Mouse (Mus musculus): ENCODE measurements around the gene Cs. TPM values are rescaled to one million over a fixed set of nuclear protein-coding genes. Genes with fewer than 3 reads are reported as not detected.

The Cs gene
- polyA plus RNA-seq, 1 experiment from 2014 or later = 225 TPM

DNA sequence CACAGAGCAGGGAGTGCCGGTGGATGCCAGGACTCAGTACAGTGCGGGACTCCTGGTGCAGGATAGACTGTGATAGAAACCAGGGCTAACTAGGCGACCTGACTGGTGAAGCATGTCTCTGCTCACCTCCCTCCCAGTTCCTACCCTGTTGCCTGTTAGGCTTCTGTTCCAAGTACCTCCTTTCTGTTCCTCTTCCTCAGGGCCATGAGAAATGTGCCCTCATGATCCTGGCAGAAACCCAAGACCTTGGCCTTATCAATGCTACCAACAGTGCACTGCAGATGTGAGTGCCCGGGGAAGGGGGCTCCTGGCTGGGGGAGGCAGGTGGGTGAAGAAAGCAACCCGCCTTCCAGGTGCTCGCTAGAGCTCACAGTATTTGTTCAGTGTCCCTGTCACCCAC is 52.0 kb downstream of the Cs start:
- ATAC-seq (ENCODE audit: low FRiP score, low TSS enrichment) = no peak
- no peaks in the 10 kb centered on the region for H3K9me3 ChIP-seq (ENCODE audit: control insufficient read depth, low read length)
- H3K4me2 ChIP-seq (replicated peaks; ENCODE audit: low read depth, low read length) = no peak overlapping the region
- no peaks in the 10 kb centered on the region for H3K27me3 ChIP-seq (ENCODE audit: control insufficient read depth, insufficient read depth, low read length)
- H3K36me3 ChIP-seq (ENCODE audit: control insufficient read depth, insufficient read depth, low read length) = peaks cover 99% of the 10 kb centered on the region
- H3K9ac ChIP-seq (ENCODE audit: low read depth, low read length) = no peak overlapping the region
- no peak overlapping the region for H3K4me3 ChIP-seq (ENCODE audit: low read length)
- WGBS = 90% methylated on average over 6 of the region's 6 CpGs
- H3K4me1 ChIP-seq (ENCODE audit: control insufficient read depth, insufficient read depth, low read length) = no peaks in the 10 kb centered on the region
- H3K27ac ChIP-seq (ENCODE audit: low read depth, low read length) = no peak overlapping the region

- H3K4me3 ChIP-seq (ENCODE audit: low read length) = no peak overlapping the region
- H3K9me3 ChIP-seq (ENCODE audit: control insufficient read depth, low read length) = no peaks in the 10 kb centered on the region
- no peaks in the 10 kb centered on the region for H3K4me1 ChIP-seq (ENCODE audit: control insufficient read depth, insufficient read depth, low read length)
- H3K9ac ChIP-seq (ENCODE audit: low read depth, low read length) = no peak overlapping the region
- WGBS = 93% methylated on average over 12 of the region's 12 CpGs
- H3K36me3 ChIP-seq (ENCODE audit: control insufficient read depth, insufficient read depth, low read length) = peaks cover 97% of the 10 kb centered on the region
- H3K27ac ChIP-seq (ENCODE audit: low read depth, low read length) = no peak overlapping the region
- H3K27me3 ChIP-seq (ENCODE audit: control insufficient read depth, insufficient read depth, low read length) = no peaks in the 10 kb centered on the region
- ATAC-seq (ENCODE audit: low FRiP score, low TSS enrichment) = no peak
- H3K4me2 ChIP-seq (replicated peaks; ENCODE audit: low read depth, low read length) = no peak overlapping the region
Observed at GRCm38 (mm10) chr10:128390366-128390765, 52.8 kb downstream of the Cs start.

DNA sequence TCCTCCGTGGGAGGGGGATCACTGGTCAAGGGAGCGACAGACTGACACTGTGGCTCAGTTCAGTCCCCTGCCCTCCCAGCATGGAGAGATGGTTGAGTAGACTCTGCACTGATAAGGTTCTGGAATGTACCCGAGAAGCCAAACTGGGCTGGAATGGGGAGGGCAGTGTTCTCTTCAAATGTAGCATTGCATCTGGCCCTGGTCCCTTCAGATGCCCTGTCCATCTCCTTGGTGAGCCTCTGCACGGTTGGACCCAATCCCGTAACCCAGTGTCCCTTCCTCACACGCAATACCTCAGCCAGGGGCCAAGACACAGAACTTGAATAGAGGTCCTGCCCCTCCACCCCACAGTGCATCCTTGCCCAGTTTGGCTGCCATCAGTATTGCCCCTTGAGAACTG is 54.3 kb downstream of the Cs start:
- no peak overlapping the region for H3K4me3 ChIP-seq (ENCODE audit: low read length)
- whole genome bisulfite sequencing = 77% methylated on average over 6 of the region's 6 CpGs
- H3K27ac ChIP-seq (ENCODE audit: low read depth, low read length) = no peak overlapping the region
- peaks cover 90% of the 10 kb centered on the region for H3K36me3 ChIP-seq (ENCODE audit: control insufficient read depth, insufficient read depth, low read length)
- no peaks in the 10 kb centered on the region for H3K9me3 ChIP-seq (ENCODE audit: control insufficient read depth, low read length)
- H3K27me3 ChIP-seq (ENCODE audit: control insufficient read depth, insufficient read depth, low read length) = no peaks in the 10 kb centered on the region
- H3K4me1 ChIP-seq (ENCODE audit: control insufficient read depth, insufficient read depth, low read length) = no peaks in the 10 kb centered on the region
- no peak overlapping the region for H3K4me2 ChIP-seq (replicated peaks; ENCODE audit: low read depth, low read length)
- no peak overlapping the region for H3K9ac ChIP-seq (ENCODE audit: low read depth, low read length)
- ATAC-seq (ENCODE audit: low FRiP score, low TSS enrichment) = no peak

DNA sequence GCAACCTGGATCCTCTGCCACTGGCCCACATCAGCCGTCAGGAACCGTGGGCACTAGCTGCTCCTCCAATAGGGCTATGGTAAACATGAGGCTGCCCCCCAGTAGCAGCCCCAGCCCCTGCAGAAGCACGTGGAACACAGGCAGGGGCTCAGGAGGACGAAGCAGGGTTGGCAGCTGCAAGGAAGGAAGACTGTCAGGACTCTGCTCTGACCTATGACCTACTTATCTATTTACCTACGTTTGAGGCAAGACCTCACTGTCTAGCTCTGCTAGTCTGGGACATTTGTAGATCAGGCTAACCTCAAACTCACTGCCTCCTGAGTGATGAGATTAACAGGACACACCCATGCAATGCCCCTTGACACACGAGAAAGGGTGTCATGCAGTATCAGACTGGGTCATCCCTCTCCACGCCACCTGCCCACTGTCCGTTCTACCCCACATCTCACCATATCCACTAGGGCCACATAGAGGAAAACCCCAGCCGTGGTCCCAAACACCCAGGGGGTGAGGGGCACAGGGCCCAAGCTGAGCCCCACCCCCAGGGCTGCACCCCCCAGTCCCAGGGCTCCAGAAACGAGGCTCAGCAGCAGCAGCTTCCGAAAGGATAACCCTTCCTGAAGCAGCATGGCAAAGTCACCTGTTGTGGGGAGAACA is 58.6 kb downstream of the Cs start:
- Histone ChIP-seq H3K4me3 (ENCODE audit: low read length) (no peak overlapping the region), H3K36me3 (ENCODE audit: control insufficient read depth, insufficient read depth, low read length) (peaks cover 48% of the 10 kb centered on the region), H3K4me1 (ENCODE audit: control insufficient read depth, insufficient read depth, low read length) (no peaks in the 10 kb centered on the region), H3K27ac (ENCODE audit: low read depth, low read length) (no peak overlapping the region), H3K4me2 (replicated peaks; ENCODE audit: low read depth, low read length) (no peak overlapping the region), H3K27me3 (ENCODE audit: control insufficient read depth, insufficient read depth, low read length) (no peaks in the 10 kb centered on the region), H3K9ac (ENCODE audit: low read depth, low read length) (no peak overlapping the region), H3K9me3 (ENCODE audit: control insufficient read depth, low read length) (no peaks in the 10 kb centered on the region)
- ATAC-seq (ENCODE audit: low FRiP score, low TSS enrichment) = no peak
- WGBS = 67% methylated on average over 11 of the region's 11 CpGs

DNA sequence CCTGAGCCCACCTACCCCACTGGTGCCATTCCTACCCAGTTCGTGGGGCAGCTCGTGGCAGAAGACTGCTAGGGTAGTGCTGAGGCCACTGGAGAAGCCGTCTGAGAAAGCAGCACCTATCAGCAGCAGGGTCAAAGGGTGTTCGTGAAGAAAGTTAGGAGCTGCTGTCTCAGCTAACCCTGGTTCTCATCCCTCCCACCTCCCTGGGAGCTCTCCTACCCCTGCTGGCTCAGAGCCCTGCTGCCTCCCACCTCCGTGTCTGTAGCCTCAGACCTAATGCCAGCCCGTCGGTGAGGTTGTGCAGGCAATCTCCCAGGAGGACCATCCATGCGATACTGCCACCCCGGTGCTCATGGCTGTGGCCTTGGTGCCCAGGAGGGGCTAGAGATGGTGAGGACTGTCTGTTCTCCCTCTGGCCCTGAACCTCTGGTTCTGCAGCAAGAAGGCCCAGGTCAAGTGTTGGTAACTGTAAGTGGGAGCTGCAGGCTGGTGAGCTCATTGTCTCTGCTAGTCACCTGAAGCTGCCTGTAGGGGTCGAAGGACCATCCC is 59.3 kb downstream of the Cs start:
- H3K36me3 ChIP-seq (ENCODE audit: control insufficient read depth, insufficient read depth, low read length) = peaks cover 41% of the 10 kb centered on the region

DNA sequence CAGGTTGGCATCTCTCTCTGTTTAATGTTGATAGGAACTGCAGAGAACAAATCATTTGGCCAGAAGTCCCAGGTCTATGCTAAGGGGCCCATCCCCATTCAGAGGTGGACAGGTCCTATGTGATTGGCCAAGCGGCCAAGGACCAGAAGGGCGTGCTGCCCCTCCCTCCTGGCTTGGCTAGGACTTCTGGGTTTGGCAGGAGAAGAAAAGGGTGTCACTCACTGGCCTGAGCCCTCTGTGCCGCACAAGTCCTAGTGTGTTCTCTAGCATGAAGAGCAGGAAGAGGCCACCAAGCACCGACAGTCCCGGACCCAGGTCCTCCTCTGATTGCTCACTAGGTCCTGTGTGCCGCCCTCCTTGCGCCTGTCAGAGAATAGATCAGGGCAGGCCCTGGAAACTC is 59.9 kb downstream of the Cs start:
- no peak for ATAC-seq (ENCODE audit: low FRiP score, low TSS enrichment)
- 63% methylated on average over 7 of the region's 7 CpGs for WGBS
- H3K9me3 ChIP-seq (ENCODE audit: control insufficient read depth, low read length) = no peaks in the 10 kb centered on the region
- no peak overlapping the region for H3K4me3 ChIP-seq (ENCODE audit: low read length)
- no peak overlapping the region for H3K9ac ChIP-seq (ENCODE audit: low read depth, low read length)
- no peak overlapping the region for H3K27ac ChIP-seq (ENCODE audit: low read depth, low read length)
- peaks cover 34% of the 10 kb centered on the region for H3K36me3 ChIP-seq (ENCODE audit: control insufficient read depth, insufficient read depth, low read length)
- no peaks in the 10 kb centered on the region for H3K27me3 ChIP-seq (ENCODE audit: control insufficient read depth, insufficient read depth, low read length)
- no peak overlapping the region for H3K4me2 ChIP-seq (replicated peaks; ENCODE audit: low read depth, low read length)
- no peaks in the 10 kb centered on the region for H3K4me1 ChIP-seq (ENCODE audit: control insufficient read depth, insufficient read depth, low read length)

More for the DNA sequence above, 59.3 kb downstream of the Cs start:
- no peaks in the 10 kb centered on the region for H3K27me3 ChIP-seq (ENCODE audit: control insufficient read depth, insufficient read depth, low read length)
- H3K4me3 ChIP-seq (ENCODE audit: low read length) = no peak overlapping the region
- H3K9me3 ChIP-seq (ENCODE audit: control insufficient read depth, low read length) = no peaks in the 10 kb centered on the region
- H3K9ac ChIP-seq (ENCODE audit: low read depth, low read length) = no peak overlapping the region
- no peak overlapping the region for H3K4me2 ChIP-seq (replicated peaks; ENCODE audit: low read depth, low read length)
- 74% methylated on average over 10 of the region's 10 CpGs for WGBS
- ATAC-seq (ENCODE audit: low FRiP score, low TSS enrichment) = no peak
- no peaks in the 10 kb centered on the region for H3K4me1 ChIP-seq (ENCODE audit: control insufficient read depth, insufficient read depth, low read length)
- no peak overlapping the region for H3K27ac ChIP-seq (ENCODE audit: low read depth, low read length)

DNA sequence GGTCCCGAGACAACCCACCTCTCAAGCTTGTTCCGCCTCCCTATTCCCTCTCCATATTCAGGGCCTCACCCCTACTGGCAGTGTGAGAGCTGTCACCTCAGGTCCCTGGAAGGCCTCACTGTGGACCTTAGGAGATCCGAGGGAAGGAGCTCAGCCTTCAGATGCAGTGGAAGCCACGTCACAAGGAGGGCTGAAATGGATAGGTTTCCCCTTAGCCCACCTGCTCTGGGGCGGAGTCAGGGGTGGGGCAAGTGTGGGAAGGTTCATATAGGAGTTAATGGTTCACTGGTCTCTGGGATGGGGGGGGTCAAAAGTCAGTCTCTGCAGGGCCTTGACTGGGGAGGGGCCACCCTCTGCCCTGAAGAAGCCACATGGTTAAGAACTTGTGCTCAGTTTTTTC is 62.8 kb downstream of the Cs start:
- peak; percentile 53 for ATAC-seq (ENCODE audit: low FRiP score, low TSS enrichment)
- Histone ChIP-seq H3K27ac (ENCODE audit: low read depth, low read length) (no peak overlapping the region), H3K9me3 (ENCODE audit: control insufficient read depth, low read length) (no peaks in the 10 kb centered on the region), H3K36me3 (ENCODE audit: control insufficient read depth, insufficient read depth, low read length) (peaks cover 9% of the 10 kb centered on the region; the same call in 1 of the 2 replicates), H3K4me3 (ENCODE audit: low read length) (no peak overlapping the region), H3K27me3 (ENCODE audit: control insufficient read depth, insufficient read depth, low read length) (no peaks in the 10 kb centered on the region), H3K9ac (ENCODE audit: low read depth, low read length) (0 out of 2 replicates have a peak overlapping the region, but pooled peaks have one; percentile 2), H3K4me1 (ENCODE audit: control insufficient read depth, insufficient read depth, low read length) (no peaks in the 10 kb centered on the region), H3K4me2 (replicated peaks; ENCODE audit: low read depth, low read length) (peak overlapping the region; percentile 23; the same call in 1 of the 2 replicates)
- WGBS = 21% methylated on average over 5 of the region's 5 CpGs

- H3K9ac ChIP-seq (ENCODE audit: low read depth, low read length) = peak within 1 kb of the TSS; percentile 2; the same call in 1 of the 2 replicates
- H3K4me3 ChIP-seq (ENCODE audit: low read length) = peak within 1 kb of the TSS; percentile 1; the same call in 1 of the 2 replicates
- H3K36me3 ChIP-seq (ENCODE audit: control insufficient read depth, insufficient read depth, low read length) = peaks cover 7% of the 10 kb centered on the region; the same call in 1 of the 2 replicates
- no peak; the same call in 1 of the 2 replicates for ATAC-seq (ENCODE audit: low FRiP score, low TSS enrichment)
- peak within 1 kb of the TSS; percentile 7; the same call in 1 of the 2 replicates for H3K27ac ChIP-seq (ENCODE audit: low read depth, low read length)
- no peaks in the 10 kb centered on the region for H3K27me3 ChIP-seq (ENCODE audit: control insufficient read depth, insufficient read depth, low read length)
- 31% methylated on average over 2 of the region's 2 CpGs for WGBS
- peak within 1 kb of the TSS; percentile 23; the same call in 1 of the 2 replicates for H3K4me2 ChIP-seq (replicated peaks; ENCODE audit: low read depth, low read length)
- no peaks in the 10 kb centered on the region for H3K9me3 ChIP-seq (ENCODE audit: control insufficient read depth, low read length)
- no peaks in the 10 kb centered on the region for H3K4me1 ChIP-seq (ENCODE audit: control insufficient read depth, insufficient read depth, low read length)
Observed at GRCm38 (mm10) chr10:128401056-128401455, 63.5 kb downstream of the Cs start, which contains the start of gene Slc39a5. Gene Slc39a5 (minus strand): TSS chr10:128401229.

GRCm38 (mm10) chr10:128401638-128402037 is 64.1 kb downstream of the Cs start:
- Histone ChIP-seq H3K4me2 (replicated peaks; ENCODE audit: low read depth, low read length) (no peak overlapping the region), H3K9me3 (ENCODE audit: control insufficient read depth, low read length) (no peaks in the 10 kb centered on the region), H3K4me1 (ENCODE audit: control insufficient read depth, insufficient read depth, low read length) (no peaks in the 10 kb centered on the region), H3K27ac (ENCODE audit: low read depth, low read length) (0 out of 2 replicates have a peak overlapping the region, but pooled peaks have one; percentile 7), H3K36me3 (ENCODE audit: control insufficient read depth, insufficient read depth, low read length) (peaks cover 5% of the 10 kb centered on the region; the same call in 1 of the 2 replicates), H3K4me3 (ENCODE audit: low read length) (no peak overlapping the region), H3K9ac (ENCODE audit: low read depth, low read length) (no peak overlapping the region), H3K27me3 (ENCODE audit: control insufficient read depth, insufficient read depth, low read length) (no peaks in the 10 kb centered on the region)
- no peak for ATAC-seq (ENCODE audit: low FRiP score, low TSS enrichment)
- WGBS = 82% methylated on average over 9 of the region's 9 CpGs
